Mouse (Mus musculus) bone marrow macrophage, adult 2 months (primary cell): ENCODE results near the gene Adcy10.

Experiments used
- CTCF ChIP-seq: IDR thresholded peaks from 2 replicates; pipeline ENCODE4 v1.5.1; 2012; ENCODE audit warnings: low read depth, mild to moderate bottlenecking, low read length, moderate library complexity
- POLR2A ChIP-seq: IDR thresholded peaks from 2 replicates; pipeline ENCODE4 v1.6.1; 2012; ENCODE audit warnings: mild to moderate bottlenecking, low read depth, low read length, borderline replicate concordance

- TF ChIP-seq CTCF = no peak
- no peak for TF ChIP-seq POLR2A
These were observed 23.3 kb upstream of the Adcy10 start for GRCm38 (mm10) chr1:165461681-165462080.
